Mouse (Mus musculus): ENCODE measurements around the gene Wdr53.

- no peak for TF ChIP-seq CTCF (IDR thresholded peaks at IDR 0.05; ENCODE audit: low read depth)
- no peak for TF ChIP-seq EP300 (optimal IDR thresholded peaks at IDR 0.05)
These were observed 32.9 kb upstream of the Wdr53 start for GRCm38 (mm10) chr16:32214156-32214555.
